Mouse (Mus musculus) T-cell, adult 2 months (primary cell): ENCODE results near the gene Dhrs3.

Experiments used
- DNase-seq: peaks from one replicate; pipeline ENCODE4 v3.0.0; 2022; ENCODE audit warnings: low spot score

The Dhrs3 gene

GRCm38 (mm10) chr4:144898036-144898649, 5.5 kb downstream of the Dhrs3 start:
- no peak for DNase-seq

GRCm38 (mm10) chr4:144898737-144899136, 6.1 kb downstream of the Dhrs3 start:
- DNase-seq: no peak

GRCm38 (mm10) chr4:144901561-144902111, 9.0 kb downstream of the Dhrs3 start:
- peak; percentile 24 for DNase-seq

GRCm38 (mm10) chr4:144903088-144903487, 10.5 kb downstream of the Dhrs3 start:
- DNase-seq: no peak

- DNase-seq: no peak
These were observed 11.3 kb downstream of the Dhrs3 start for GRCm38 (mm10) chr4:144903932-144904331.

GRCm38 (mm10) chr4:144905128-144905527, 12.5 kb downstream of the Dhrs3 start:
- no peak for DNase-seq

GRCm38 (mm10) chr4:144906001-144906889, 13.6 kb downstream of the Dhrs3 start:
- no peak for DNase-seq

- no peak for DNase-seq
These were observed 14.5 kb downstream of the Dhrs3 start for GRCm38 (mm10) chr4:144906978-144907703.

- DNase-seq: no peak
These were observed 16.2 kb downstream of the Dhrs3 start for GRCm38 (mm10) chr4:144908825-144909224.

GRCm38 (mm10) chr4:144910281-144910680, 17.7 kb downstream of the Dhrs3 start:
- no peak for DNase-seq

- DNase-seq: no peak
These were observed 20.9 kb downstream of the Dhrs3 start for GRCm38 (mm10) chr4:144913298-144914152.

- no peak for DNase-seq
These were observed 23.9 kb downstream of the Dhrs3 start for GRCm38 (mm10) chr4:144916520-144916919.

GRCm38 (mm10) chr4:144917101-144917500, 24.5 kb downstream of the Dhrs3 start:
- no peak for DNase-seq

GRCm38 (mm10) chr4:144918501-144918900, 25.9 kb downstream of the Dhrs3 start:
- DNase-seq: no peak

GRCm38 (mm10) chr4:144928693-144929436, 36.2 kb downstream of the Dhrs3 start:
- DNase-seq: no peak

- no peak for DNase-seq
These were observed 37.2 kb downstream of the Dhrs3 start for GRCm38 (mm10) chr4:144929811-144930221.

- no peak for DNase-seq
These were observed 37.7 kb downstream of the Dhrs3 start for GRCm38 (mm10) chr4:144930366-144930765.

GRCm38 (mm10) chr4:144931167-144931566, 38.5 kb downstream of the Dhrs3 start:
- no peak for DNase-seq

- no peak for DNase-seq
These were observed 41.9 kb downstream of the Dhrs3 start for GRCm38 (mm10) chr4:144934501-144934900.

- DNase-seq: no peak
These were observed 44.0 kb downstream of the Dhrs3 start for GRCm38 (mm10) chr4:144936563-144937154.
